Mouse (Mus musculus) myocyte (in vitro differentiated cells): ENCODE measurements around the gene Megf6. TPM values are rescaled to one million over a fixed set of nuclear protein-coding genes. Genes with fewer than 3 reads are reported as not detected.

ENCODE experiments used
- H3K27me3 ChIP-seq: one replicate; pipeline ENCODE4 v1.6.1; 2011; ENCODE audit not compliant: control insufficient read depth, insufficient read depth, insufficient read length
- H3K36me3 ChIP-seq: one replicate; pipeline ENCODE4 v1.6.1; 2011; ENCODE audit not compliant: control insufficient read depth, insufficient read depth
- H3K4me2 ChIP-seq: one replicate; pipeline ENCODE4 v1.6.1; 2011; ENCODE audit warnings: low read depth, control low read depth
- H3K4me3 ChIP-seq: one replicate; pipeline ENCODE4 v1.5.1; 2011; ENCODE audit warnings: mild to moderate bottlenecking, control low read depth, moderate library complexity
- H3K79me2 ChIP-seq: one replicate; pipeline ENCODE4 v1.6.1; 2011; ENCODE audit not compliant: control insufficient read depth, insufficient read depth
- H3ac ChIP-seq: one replicate; pipeline ENCODE4 v1.6.1; 2011; ENCODE audit not compliant: control insufficient read depth, insufficient read length
- CEBPB ChIP-seq: IDR thresholded peaks from 2 replicates; pipeline ENCODE4 v1.6.1; 2011; ENCODE audit warnings: mild to moderate bottlenecking, moderate library complexity; ENCODE audit not compliant: poor library complexity, insufficient read depth, severe bottlenecking
- E2F4 ChIP-seq: IDR thresholded peaks from one replicate; pipeline ENCODE4 v1.6.1; 2011; ENCODE audit warnings: mild to moderate bottlenecking, control low read depth, moderate library complexity; ENCODE audit not compliant: insufficient read depth
- MAX ChIP-seq: IDR thresholded peaks from one replicate; pipeline ENCODE4 v1.6.1; 2011; ENCODE audit warnings: low read depth, mild to moderate bottlenecking, control low read depth
- MYOD1 ChIP-seq, 3 experiments: IDR thresholded peaks; one replicate each; pipeline ENCODE4 v1.6.1; 2011; ENCODE audit warnings: control low read depth in 2 of 3, low read depth in 2 of 3, mild to moderate bottlenecking in 2 of 3, moderate library complexity in 1 of 3; ENCODE audit not compliant: insufficient read length in 2 of 3, control insufficient read depth in 1 of 3
- MYOG ChIP-seq, 3 experiments: IDR thresholded peaks; one replicate each; pipeline ENCODE4 v1.6.1; 2011; ENCODE audit warnings: control low read depth in 2 of 3, low read depth in 2 of 3, mild to moderate bottlenecking in 2 of 3; ENCODE audit not compliant: insufficient read length in 2 of 3, control insufficient read depth in 1 of 3, insufficient read depth in 1 of 3
- POLR2A ChIP-seq: IDR thresholded peaks from one replicate; pipeline ENCODE4 v1.6.1; 2011; ENCODE audit warnings: low read depth, mild to moderate bottlenecking, control low read depth, moderate library complexity; ENCODE audit not compliant: insufficient read length
- POLR2AphosphoS2 ChIP-seq: IDR thresholded peaks from one replicate; pipeline ENCODE4 v1.6.1; 2011; ENCODE audit warnings: low read depth, control low read depth; ENCODE audit not compliant: insufficient read length
- REST ChIP-seq: IDR thresholded peaks from one replicate; pipeline ENCODE4 v1.6.1; 2011; ENCODE audit warnings: mild to moderate bottlenecking, control low read depth, moderate library complexity; ENCODE audit not compliant: insufficient read depth, insufficient read length
- SRF ChIP-seq: IDR thresholded peaks from one replicate; pipeline ENCODE4 v1.6.1; 2011; ENCODE audit warnings: low read depth; ENCODE audit not compliant: control insufficient read depth, insufficient read length
- TCF12 ChIP-seq: IDR thresholded peaks from one replicate; pipeline ENCODE4 v1.6.1; 2011; ENCODE audit warnings: mild to moderate bottlenecking, control low read depth; ENCODE audit not compliant: poor library complexity, insufficient read depth, severe bottlenecking
- TCF3 ChIP-seq: IDR thresholded peaks from one replicate; pipeline ENCODE4 v1.6.1; 2011; ENCODE audit warnings: low read depth, control low read depth; ENCODE audit not compliant: insufficient read length
- USF1 ChIP-seq: IDR thresholded peaks from one replicate; pipeline ENCODE4 v1.6.1; 2011; ENCODE audit warnings: low read depth, mild to moderate bottlenecking, control low read depth, moderate library complexity
- polyA plus RNA-seq: library from polyadenylated mRNA; unstranded; fragments of >200 nt; fragmentation: generic; extraction: Trizol; gene quantifications from one replicate; pipeline ENCODE4 v1.2.1, GENCODE M21; 2012; ENCODE audit warnings: missing spikeins

The Megf6 gene
- polyA plus RNA-seq, 1 experiment, result not detected

- Histone ChIP-seq H3ac (no peak overlapping the region), H3K4me3 (no peak overlapping the region), H3K36me3 (no peaks in the 10 kb centered on the region), H3K79me2 (no peaks in the 10 kb centered on the region), H3K27me3 (no peaks in the 10 kb centered on the region), H3K4me2 (no peak overlapping the region)
- no peak for TF ChIP-seq E2F4
- no peak for TF ChIP-seq CEBPB
- TF ChIP-seq TCF3, result no peak
- no peak for TF ChIP-seq SRF
- TF ChIP-seq TCF12, result no peak
- TF ChIP-seq MAX, result no peak
- TF ChIP-seq REST, result no peak
- no peak for TF ChIP-seq POLR2A
- no peak for TF ChIP-seq MYOD1 (IDR thresholded peaks at IDR 0.05; ENCODE audit: control insufficient read depth in 1 of 3, insufficient read length in 2 of 3, low read depth in 2 of 3)
- TF ChIP-seq POLR2AphosphoS2, result no peak
- no peak for TF ChIP-seq MYOG (IDR thresholded peaks at IDR 0.05; ENCODE audit: control insufficient read depth in 1 of 3, insufficient read depth in 1 of 3, insufficient read length in 2 of 3, low read depth in 2 of 3)
- no peak for TF ChIP-seq USF1
These were observed 129.2 kb downstream of the Megf6 start for GRCm38 (mm10) chr4:154299541-154300271.

DNA sequence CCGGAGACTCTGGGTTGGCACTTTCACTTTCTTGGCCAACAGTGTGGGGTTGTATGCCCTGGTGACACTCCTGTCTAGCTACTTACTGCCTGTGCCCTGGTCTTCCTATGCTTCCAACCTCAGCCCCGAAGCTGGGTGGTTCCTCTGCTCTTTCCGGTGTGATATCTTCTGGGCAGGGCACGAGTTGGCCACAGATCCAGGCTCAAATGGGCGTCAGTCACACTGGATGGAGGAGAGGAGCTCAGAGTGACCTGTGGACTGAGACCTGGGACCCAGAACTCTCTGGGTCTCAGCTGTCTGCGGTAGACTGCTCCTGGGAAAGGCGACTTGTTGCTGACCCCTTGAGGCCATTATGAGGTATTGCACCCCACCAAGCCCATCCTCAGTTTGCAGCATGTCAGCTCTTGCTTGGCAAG is 130.9 kb downstream of the Megf6 start, which contains the start of gene Arhgef16:
Arhgef16 (minus strand) TSS at position 211 of the 416 bp plus-strand sequence.
- Histone ChIP-seq H3K4me2 (no peak within 1 kb of the TSS), H3ac (no peak within 1 kb of the TSS), H3K4me3 (no peak within 1 kb of the TSS), H3K27me3 (no peaks in the 10 kb centered on the region), H3K36me3 (no peaks in the 10 kb centered on the region), H3K79me2 (no peaks in the 10 kb centered on the region)
- TF ChIP-seq POLR2A (no peak), E2F4 (no peak), SRF (no peak), USF1 (no peak), TCF3 (no peak), MAX (no peak), MYOG (IDR thresholded peaks at IDR 0.05; ENCODE audit: control insufficient read depth in 1 of 3, insufficient read depth in 1 of 3, insufficient read length in 2 of 3, low read depth in 2 of 3) (no peak), TCF12 (no peak)

DNA sequence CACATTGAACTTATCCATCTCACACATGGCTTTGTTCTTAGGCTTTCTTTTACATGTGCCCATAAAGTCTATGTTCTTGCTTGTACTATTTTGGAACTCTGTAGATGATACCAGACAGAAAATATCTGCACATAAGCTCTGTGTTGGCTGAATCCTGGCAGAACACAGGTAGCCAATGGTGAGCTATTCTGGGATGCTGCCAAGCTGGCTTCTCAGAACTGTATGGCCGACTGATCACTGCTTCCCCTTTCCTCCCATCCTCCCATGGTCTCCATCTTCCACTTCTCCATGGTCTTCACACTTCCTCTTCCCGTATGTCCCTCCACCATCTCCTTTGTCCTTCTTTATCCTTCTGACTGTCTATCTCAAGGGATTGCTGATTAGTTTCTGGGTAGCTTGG is 138.6 kb downstream of the Megf6 start:
- H3K4me2 ChIP-seq, result no peak overlapping the region
- TF ChIP-seq TCF3, result no peak
- no peak for TF ChIP-seq MAX
- no peak for TF ChIP-seq MYOD1 (IDR thresholded peaks at IDR 0.05; ENCODE audit: control insufficient read depth in 1 of 3, insufficient read length in 2 of 3, low read depth in 2 of 3)
- TF ChIP-seq REST, result no peak
- no peak for TF ChIP-seq POLR2AphosphoS2
- TF ChIP-seq POLR2A, result no peak
- TF ChIP-seq SRF, result no peak
- no peak for TF ChIP-seq E2F4
- TF ChIP-seq MYOG (IDR thresholded peaks at IDR 0.05; ENCODE audit: control insufficient read depth in 1 of 3, insufficient read depth in 1 of 3, insufficient read length in 2 of 3, low read depth in 2 of 3), result no peak
- no peak for TF ChIP-seq CEBPB
- no peak overlapping the region for H3K4me3 ChIP-seq
- H3K79me2 ChIP-seq, result no peaks in the 10 kb centered on the region
- no peaks in the 10 kb centered on the region for H3K27me3 ChIP-seq
- H3ac ChIP-seq, result no peak overlapping the region
- H3K36me3 ChIP-seq, result no peaks in the 10 kb centered on the region

DNA sequence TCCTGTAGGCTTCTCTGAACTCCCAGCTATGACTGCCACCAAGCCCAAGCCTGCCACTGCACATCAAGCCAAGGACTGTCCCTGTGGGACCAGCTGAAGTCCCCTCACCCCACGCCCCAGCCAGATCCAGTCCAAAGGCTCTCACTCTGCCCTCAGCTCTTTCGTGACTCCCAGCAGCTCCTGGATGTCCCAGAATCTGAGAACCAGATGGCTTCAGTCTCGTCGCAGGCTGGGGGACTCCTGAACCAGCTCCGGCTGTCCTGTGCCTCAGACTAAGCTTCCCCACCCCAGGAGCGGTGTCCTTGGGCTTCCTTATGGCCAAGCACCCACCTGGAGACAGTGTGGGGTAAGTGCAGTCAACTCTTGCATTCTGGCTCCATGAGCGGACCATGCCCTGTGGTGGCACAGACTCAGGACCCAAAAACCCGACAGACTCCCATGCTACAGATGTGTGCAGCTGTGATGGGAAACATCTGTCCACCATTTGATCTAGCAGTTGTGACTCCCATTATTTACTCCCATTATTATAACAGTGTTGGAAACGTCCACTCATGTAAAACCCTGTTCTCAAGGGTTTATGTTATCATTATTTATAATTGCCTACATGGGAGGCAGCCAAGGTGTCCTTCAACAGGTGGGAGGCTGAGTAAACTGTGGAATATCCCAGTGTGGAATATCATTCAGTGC is 140.2 kb downstream of the Megf6 start:
- Histone ChIP-seq H3K79me2 (no peaks in the 10 kb centered on the region), H3K4me3 (no peak overlapping the region), H3K27me3 (no peaks in the 10 kb centered on the region), H3ac (no peak overlapping the region), H3K36me3 (no peaks in the 10 kb centered on the region), H3K4me2 (no peak overlapping the region)
- no peak for TF ChIP-seq SRF
- TF ChIP-seq POLR2AphosphoS2, result no peak

- Histone ChIP-seq H3K4me3 (no peak overlapping the region), H3K27me3 (no peaks in the 10 kb centered on the region), H3K4me2 (no peak overlapping the region), H3ac (no peak overlapping the region), H3K79me2 (no peaks in the 10 kb centered on the region), H3K36me3 (no peaks in the 10 kb centered on the region)
- TF ChIP-seq MYOG (IDR thresholded peaks at IDR 0.05; ENCODE audit: control insufficient read depth in 1 of 3, insufficient read depth in 1 of 3, insufficient read length in 2 of 3, low read depth in 2 of 3), result no peak
These were observed 141.7 kb downstream of the Megf6 start for GRCm38 (mm10) chr4:154312143-154312812.
